Mouse (Mus musculus) midbrain, embryonic 11.5 days (tissue): Measurements from ENCODE around the gene Chuk. TPM values are rescaled to one million over a fixed set of nuclear protein-coding genes. Genes with fewer than 3 reads are reported as not detected.
"Not testable (repeated sequence)": the region's sequence is repeated elsewhere in the genome, so short reads cannot be mapped to it uniquely, and the experiment has no call there.

Source experiments
- ATAC-seq: fragments of 200-750 bp; cut with Nextera tagmentation; 2 replicates; pipeline ENCODE4 v1.8.0; 2017; ENCODE audit warnings: moderate TSS enrichment, moderate library complexity; ENCODE audit not compliant: low FRiP score
- DNase-seq: peaks from one replicate; pipeline ENCODE4 v3.0.0; 2015; ENCODE audit warnings: low spot score; ENCODE audit errors: missing footprints
- H3K27ac ChIP-seq: fragments of 300-500 bp; sonication (generic); 2 replicates; pipeline ENCODE4 v1.5.1; 2014; ENCODE audit warnings: low read depth, low read length
- H3K27me3 ChIP-seq: fragments of 300-500 bp; sonication (generic); 2 replicates; pipeline ENCODE4 v1.6.1; 2014; ENCODE audit warnings: mild to moderate bottlenecking, low read length, moderate library complexity, mixed read lengths; ENCODE audit not compliant: control insufficient read depth, insufficient read depth
- H3K36me3 ChIP-seq: fragments of 300-500 bp; sonication (generic); 2 replicates; pipeline ENCODE4 v1.6.1; 2014; ENCODE audit warnings: mild to moderate bottlenecking, low read length, moderate library complexity, mixed read lengths; ENCODE audit not compliant: control insufficient read depth, insufficient read depth
- H3K4me1 ChIP-seq: fragments of 300-500 bp; sonication (generic); 2 replicates; pipeline ENCODE4 v1.6.1; 2014; ENCODE audit warnings: low read length; ENCODE audit not compliant: control insufficient read depth, insufficient read depth
- H3K4me2 ChIP-seq: fragments of 300-500 bp; sonication (generic); 2 replicates; pipeline ENCODE4 v1.6.1; 2014; ENCODE audit warnings: mild to moderate bottlenecking, moderate library complexity
- H3K4me3 ChIP-seq: fragments of 300-500 bp; sonication (generic); 2 replicates; pipeline ENCODE4 v1.5.1; 2014; ENCODE audit warnings: low read depth, low read length
- H3K9ac ChIP-seq: fragments of 300-500 bp; sonication (generic); 2 replicates; pipeline ENCODE4 v1.6.1; 2014; ENCODE audit warnings: low read length
- H3K9me3 ChIP-seq: fragments of 300-500 bp; sonication (generic); 2 replicates; pipeline ENCODE4 v1.6.1; 2016; ENCODE audit warnings: low read length; ENCODE audit not compliant: control insufficient read depth
- WGBS: fragments of 180-500 bp; shearing (Covaris S2); extraction: QIAGEN DNeasy Blood & Tissue Kit; methylation state at CpG from one replicate; pipeline ENCODE4 v1.1.7; 2014; 5-methylcytosine and 5-hydroxymethylcytosine counted together
- polyA plus RNA-seq: library from polyadenylated mRNA; unstranded; fragments of >200 nt; fragmentation: Nextera tagmentation; extraction: Ambion mirVana; gene quantifications from 2 replicates; pipeline ENCODE4 v1.2.1, GENCODE M21; 2014

Gene Chuk
- polyA plus RNA-seq, 1 experiment from 2014 or later: 53.9 TPM

GRCm38 (mm10) chr19:44135960-44136485, 28.7 kb upstream of the Chuk start:
- Histone ChIP-seq H3K9me3 (no peaks in the 10 kb centered on the region), H3K4me3 (peak overlapping the region; percentile 76), H3K9ac (peak overlapping the region; percentile 55), H3K4me2 (peak overlapping the region; percentile 50), H3K4me1 (peaks cover 5% of the 10 kb centered on the region; the same call in 1 of the 2 replicates), H3K27ac (no peak overlapping the region), H3K36me3 (peaks cover 5% of the 10 kb centered on the region; the same call in 1 of the 2 replicates), H3K27me3 (no peaks in the 10 kb centered on the region)
- ATAC-seq: peak; percentile 61; the same call in 1 of the 2 replicates
- DNase-seq: peak; percentile 86
- 26% methylated on average over 7 of the region's 7 CpGs for WGBS

DNA sequence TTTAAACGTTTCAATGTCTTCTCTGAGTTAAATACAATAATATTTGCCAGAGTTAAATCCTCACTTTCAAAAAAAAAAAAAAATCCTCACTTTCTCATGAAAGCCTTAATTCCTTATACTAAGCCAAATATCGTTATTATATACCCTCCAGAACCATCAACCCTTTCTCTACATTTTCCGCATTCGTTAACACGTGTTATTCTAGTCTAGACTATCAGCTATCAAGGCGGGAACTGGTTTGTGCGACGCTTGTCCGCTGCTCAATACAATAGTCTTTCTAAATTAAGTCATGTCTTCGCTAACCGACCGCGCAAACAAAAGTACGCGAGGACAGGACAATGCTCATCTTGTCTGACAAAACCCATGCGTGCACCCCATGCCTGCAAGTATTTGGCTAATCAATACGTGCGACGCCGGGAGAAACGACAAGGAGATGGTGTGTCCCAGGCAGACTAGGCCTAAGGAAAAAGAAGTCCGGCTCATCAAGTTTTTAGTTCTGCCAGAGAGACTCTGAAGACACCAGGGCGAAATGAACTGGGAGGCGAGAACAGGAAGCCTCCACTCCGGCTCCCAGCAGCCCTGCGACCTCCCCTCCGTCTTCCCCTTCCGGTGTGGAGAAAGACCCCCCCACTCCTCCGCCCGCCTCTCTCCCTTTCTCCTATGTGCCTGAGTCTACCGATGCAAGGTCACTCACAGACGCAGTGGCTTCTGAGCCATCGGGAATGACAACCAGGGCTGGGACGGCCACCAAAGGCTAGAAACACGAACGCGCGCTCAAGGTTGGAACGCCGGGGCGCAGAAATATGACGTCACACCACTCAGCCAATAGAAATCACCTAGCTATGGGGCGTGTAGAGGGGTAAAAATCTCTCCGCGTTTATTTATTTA, 28.0 kb upstream of the Chuk start, which contains the start of gene Cwf19l1:
Gene Cwf19l1, minus strand, starts transcription at position 805 of the 888 bp plus-strand sequence.
- under 1% methylated on average over 45 of the region's 45 CpGs for WGBS
- peak within 1 kb of the TSS; percentile 82 for H3K9ac ChIP-seq
- DNase-seq (peak; percentile 99), ATAC-seq (peak; percentile 92)
- H3K27ac ChIP-seq: peak within 1 kb of the TSS; percentile 91
- no peaks in the 10 kb centered on the region for H3K9me3 ChIP-seq
- H3K4me1 ChIP-seq: peaks cover 5% of the 10 kb centered on the region; the same call in 1 of the 2 replicates
- H3K36me3 ChIP-seq: peaks cover 5% of the 10 kb centered on the region; the same call in 1 of the 2 replicates
- H3K4me2 ChIP-seq: peak within 1 kb of the TSS; percentile 86
- H3K4me3 ChIP-seq: peak within 1 kb of the TSS; percentile 76
- no peaks in the 10 kb centered on the region for H3K27me3 ChIP-seq

DNA sequence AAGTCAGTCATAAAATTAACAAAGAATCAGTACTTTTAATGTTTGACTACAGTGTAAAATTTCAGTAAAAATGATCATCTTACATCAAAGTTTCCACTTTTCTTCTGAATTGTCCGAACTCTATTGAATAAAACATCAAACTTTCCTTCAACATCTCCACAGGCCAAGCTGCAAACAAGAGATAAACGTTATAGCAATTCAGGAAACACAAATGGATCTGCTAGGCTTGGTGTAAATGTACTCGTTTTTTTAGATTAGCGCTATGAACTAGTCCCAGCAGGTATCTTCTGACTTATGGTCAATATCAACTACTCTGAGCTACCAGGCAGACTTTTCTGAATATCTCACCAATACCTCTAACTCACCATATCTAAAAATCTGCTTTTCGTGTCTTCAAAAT, 25.6 kb upstream of the Chuk start:
- H3K9me3 ChIP-seq: no peaks in the 10 kb centered on the region
- ATAC-seq: no peak
- 89% methylated on average over 5 of the region's 5 CpGs for WGBS

DNA sequence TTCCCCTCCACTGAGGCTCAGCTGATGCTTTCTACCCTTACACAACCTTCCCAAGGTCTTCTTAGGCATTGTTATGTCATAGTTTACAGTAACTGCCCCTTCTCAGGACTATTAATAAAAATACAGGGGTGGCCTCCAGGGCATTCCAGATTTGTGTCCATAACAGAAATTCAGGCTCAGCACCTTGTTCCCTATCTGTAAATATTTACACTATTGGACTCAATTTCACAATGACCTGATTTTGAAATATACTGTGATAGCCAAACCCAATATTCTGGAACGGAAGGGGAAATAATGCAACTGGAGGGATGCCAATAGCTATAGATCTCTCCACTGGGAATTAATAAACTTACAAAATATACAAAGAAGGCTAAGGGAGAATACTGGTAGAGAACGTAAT, 21.3 kb upstream of the Chuk start:
- Histone ChIP-seq H3K4me2 (no peak overlapping the region), H3K27ac (no peak overlapping the region), H3K4me1 (no peaks in the 10 kb centered on the region), H3K4me3 (no peak overlapping the region), H3K36me3 (peaks cover 17% of the 10 kb centered on the region; the same call in 1 of the 2 replicates), H3K9ac (no peak overlapping the region), H3K9me3 (no peaks in the 10 kb centered on the region), H3K27me3 (no peaks in the 10 kb centered on the region)
- DNase-seq (no peak), ATAC-seq (no peak)
- WGBS: 89% methylated on average over 2 of the region's 2 CpGs

More for the DNA sequence above, 25.6 kb upstream of the Chuk start:
- H3K27ac ChIP-seq: no peak overlapping the region
- no peak for DNase-seq
- no peak overlapping the region for H3K9ac ChIP-seq
- peaks cover 4% of the 10 kb centered on the region; the same call in 1 of the 2 replicates for H3K36me3 ChIP-seq
- no peaks in the 10 kb centered on the region for H3K27me3 ChIP-seq
- H3K4me3 ChIP-seq: no peak overlapping the region
- no peak overlapping the region for H3K4me2 ChIP-seq
- H3K4me1 ChIP-seq: peaks cover 5% of the 10 kb centered on the region; the same call in 1 of the 2 replicates

- no peak overlapping the region for H3K27ac ChIP-seq
- no peak overlapping the region for H3K9ac ChIP-seq
- no peak overlapping the region for H3K4me3 ChIP-seq
- peaks cover 18% of the 10 kb centered on the region; the same call in 1 of the 2 replicates for H3K36me3 ChIP-seq
- no peaks in the 10 kb centered on the region for H3K9me3 ChIP-seq
- 92% methylated on average over 10 of the region's 10 CpGs for WGBS
- H3K4me2 ChIP-seq: no peak overlapping the region
- H3K27me3 ChIP-seq: no peaks in the 10 kb centered on the region
- DNase-seq: no peak
- H3K4me1 ChIP-seq: no peaks in the 10 kb centered on the region
- no peak for ATAC-seq
Observed at GRCm38 (mm10) chr19:44127729-44128497, 20.6 kb upstream of the Chuk start.

DNA sequence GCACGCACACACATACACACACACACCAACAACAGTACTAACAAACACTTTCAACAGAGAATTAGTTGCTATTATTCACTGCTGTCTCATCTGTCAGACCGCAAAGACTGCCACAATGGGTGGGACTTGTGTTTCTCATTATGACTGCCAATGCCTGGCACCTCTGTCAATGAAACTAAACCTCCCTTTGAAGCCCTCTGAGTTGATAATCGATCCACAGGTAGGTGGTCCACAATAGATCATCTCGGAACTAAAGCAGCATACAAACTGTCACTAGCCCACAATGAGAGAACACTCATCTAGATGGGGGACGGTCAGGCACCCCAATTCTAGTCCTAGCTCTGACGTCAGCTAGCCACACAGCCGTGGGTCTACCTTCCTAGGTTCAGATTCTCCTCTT, 13.9 kb upstream of the Chuk start:
- H3K4me3 ChIP-seq: no peak overlapping the region
- no peaks in the 10 kb centered on the region for H3K27me3 ChIP-seq
- H3K9ac ChIP-seq: no peak overlapping the region
- H3K36me3 ChIP-seq: peaks cover 20% of the 10 kb centered on the region
- WGBS: 92% methylated on average over 7 of the region's 7 CpGs
- ATAC-seq (no peak), DNase-seq (no peak)
- H3K4me1 ChIP-seq: no peaks in the 10 kb centered on the region
- no peaks in the 10 kb centered on the region for H3K9me3 ChIP-seq
- H3K27ac ChIP-seq: no peak overlapping the region
- H3K4me2 ChIP-seq: no peak overlapping the region

- H3K9me3 ChIP-seq, H3K4me1 ChIP-seq, H3K27ac ChIP-seq, DNase-seq, H3K4me3 ChIP-seq, ATAC-seq, H3K4me2 ChIP-seq, H3K27me3 ChIP-seq, H3K9ac ChIP-seq: not testable (repeated sequence)
- WGBS: 91% methylated on average over 7 of the region's 9 CpGs
- peaks cover 20% of the 10 kb centered on the region for H3K36me3 ChIP-seq
Observed at GRCm38 (mm10) chr19:44120686-44121085, 13.4 kb upstream of the Chuk start.

GRCm38 (mm10) chr19:44117793-44118192, 10.5 kb upstream of the Chuk start:
- no peaks in the 10 kb centered on the region for H3K4me1 ChIP-seq
- no peak overlapping the region for H3K4me3 ChIP-seq
- H3K27me3 ChIP-seq: no peaks in the 10 kb centered on the region
- no peak for ATAC-seq
- no peak overlapping the region for H3K27ac ChIP-seq
- no peak overlapping the region for H3K9ac ChIP-seq
- H3K36me3 ChIP-seq: peaks cover 15% of the 10 kb centered on the region
- DNase-seq: no peak
- H3K9me3 ChIP-seq: no peaks in the 10 kb centered on the region
- H3K4me2 ChIP-seq: no peak overlapping the region
